Mouse (Mus musculus) neutrophil, adult 5-6 weeks (primary cell): ENCODE measurements around the gene Ammecr1. TPM values are rescaled to one million over a fixed set of nuclear protein-coding genes. Genes with fewer than 3 reads are reported as not detected.
A peak's percentile ranks its signal among the peaks of the same experiment; 100 is the strongest.

Source experiments
- ATAC-seq: fragments of 151-379, 151-347 bp; 2 replicates; pipeline ENCODE4 v1.8.0; 2017; ENCODE audit warnings: mild to moderate bottlenecking, moderate TSS enrichment; ENCODE audit not compliant: insufficient number of reproducible peaks, poor library complexity, low FRiP score, severe bottlenecking; ENCODE audit errors: extremely low read depth
- total RNA-seq: library from RNA; stranded (forward); fragments of 200-1000 nt; gene quantifications from 2 replicates; pipeline ENCODE4 v1.2.3, GENCODE M21; 2017

The Ammecr1 gene
- total RNA-seq: 4.3 and 4.4 TPM in 2 replicates

DNA sequence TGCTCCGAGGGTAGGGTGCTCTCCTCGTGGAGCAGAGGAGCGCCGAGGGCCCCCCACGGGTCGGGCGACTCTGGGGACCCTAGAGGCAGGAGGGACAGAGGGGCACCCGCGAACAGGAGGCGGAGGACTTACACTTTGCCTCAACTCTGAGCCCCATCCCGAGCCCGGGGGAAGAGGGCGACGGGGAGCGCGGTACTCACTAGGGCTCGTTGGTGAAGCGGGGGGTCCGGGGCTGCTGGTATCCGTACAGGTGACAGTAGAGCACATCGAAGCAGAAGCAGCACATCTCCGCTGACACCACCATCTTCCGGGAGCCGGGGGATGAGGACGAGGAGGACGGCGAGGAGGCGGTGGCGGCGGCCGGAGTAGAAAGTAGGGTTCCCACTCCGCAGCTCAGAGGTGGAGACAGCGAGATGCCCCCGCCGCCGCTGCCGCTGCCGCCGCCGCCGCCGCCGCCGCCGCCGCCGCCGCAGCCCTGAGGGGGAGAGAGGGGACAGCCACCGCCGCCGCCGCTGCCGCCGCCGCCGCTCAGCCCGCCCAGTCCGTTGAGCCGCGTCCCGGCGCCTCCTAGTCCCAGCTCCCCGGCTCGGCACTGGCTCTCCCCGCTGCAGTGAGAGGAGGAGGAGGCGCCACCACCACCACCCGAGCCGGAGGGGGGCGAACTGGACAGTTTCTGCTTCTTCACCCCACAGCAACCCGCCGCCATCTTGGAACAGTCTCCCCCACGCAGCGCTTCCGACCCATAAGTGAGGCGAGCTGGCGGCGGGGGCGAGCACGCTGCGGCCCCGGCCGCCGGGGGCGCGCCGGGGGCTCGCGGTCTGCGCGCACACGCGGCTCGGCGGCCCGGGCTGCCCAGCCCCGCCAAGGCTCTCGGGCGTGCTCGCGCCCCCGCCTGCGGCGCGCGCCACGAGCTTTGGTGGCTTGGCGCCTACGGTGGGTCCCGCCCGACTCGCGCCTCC is at the start of gene Ammecr1:
Ammecr1 (minus strand) TSS at position 721 of the 959 bp plus-strand sequence.
- ATAC-seq: peak; percentile 95

DNA sequence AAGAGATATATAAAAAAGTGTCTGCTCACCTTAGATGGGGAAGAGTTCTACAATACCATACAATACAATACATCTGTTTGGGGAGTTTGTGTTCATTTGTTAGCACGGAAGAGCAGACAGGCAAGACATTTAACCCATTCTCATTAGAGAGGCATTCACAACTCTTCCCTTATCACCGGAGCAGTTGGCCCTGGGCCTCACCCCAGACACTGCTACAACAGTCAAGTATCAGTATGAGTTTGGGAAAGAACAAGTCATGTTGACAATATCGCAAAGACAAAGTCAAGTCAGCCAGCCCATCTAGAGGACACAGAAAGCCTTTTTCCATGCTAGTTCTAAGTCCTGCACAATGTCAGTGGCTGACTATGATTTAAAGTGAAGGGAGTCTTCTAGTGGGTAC is 47.6 kb upstream of the Ammecr1 start:
- no peak for ATAC-seq

DNA sequence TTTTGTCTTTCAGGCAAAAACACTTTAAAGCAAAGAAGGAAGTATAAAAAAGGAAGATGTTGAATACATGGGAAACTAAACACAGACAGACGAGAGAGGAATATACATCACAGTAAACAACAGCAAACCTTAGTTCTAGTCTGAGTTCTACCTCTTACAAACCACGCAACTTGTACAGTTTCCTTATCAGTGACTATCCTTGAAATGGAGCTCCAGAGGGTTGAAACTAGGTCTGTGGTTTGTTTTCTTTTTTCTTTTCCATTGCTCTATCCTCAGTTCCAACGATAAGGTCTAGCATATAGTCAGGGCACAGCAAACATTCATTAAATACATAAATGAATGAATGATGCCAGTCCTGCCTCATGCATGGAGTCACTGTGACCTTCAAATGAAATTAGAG is 45.8 kb upstream of the Ammecr1 start:
- ATAC-seq: no peak

DNA sequence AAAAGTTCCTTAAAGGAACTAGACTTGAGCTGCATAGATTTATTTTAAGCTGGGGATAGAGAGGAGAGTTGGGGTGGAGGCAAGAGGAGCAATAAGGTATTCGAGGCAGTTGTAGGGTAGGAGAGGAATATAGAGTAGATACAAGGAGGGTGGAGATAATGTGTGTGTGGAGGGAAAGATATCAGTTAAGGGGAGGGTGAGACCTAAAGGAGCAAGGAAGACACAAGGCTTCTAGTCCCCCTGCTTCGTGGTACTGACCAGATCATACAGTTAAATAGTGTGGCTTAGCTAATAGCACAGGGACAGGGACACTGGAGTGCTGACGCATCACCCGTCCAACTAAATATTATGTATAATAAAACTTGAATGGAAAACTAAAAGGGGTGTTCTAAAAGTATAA is 45.3 kb upstream of the Ammecr1 start:
- no peak for ATAC-seq

DNA sequence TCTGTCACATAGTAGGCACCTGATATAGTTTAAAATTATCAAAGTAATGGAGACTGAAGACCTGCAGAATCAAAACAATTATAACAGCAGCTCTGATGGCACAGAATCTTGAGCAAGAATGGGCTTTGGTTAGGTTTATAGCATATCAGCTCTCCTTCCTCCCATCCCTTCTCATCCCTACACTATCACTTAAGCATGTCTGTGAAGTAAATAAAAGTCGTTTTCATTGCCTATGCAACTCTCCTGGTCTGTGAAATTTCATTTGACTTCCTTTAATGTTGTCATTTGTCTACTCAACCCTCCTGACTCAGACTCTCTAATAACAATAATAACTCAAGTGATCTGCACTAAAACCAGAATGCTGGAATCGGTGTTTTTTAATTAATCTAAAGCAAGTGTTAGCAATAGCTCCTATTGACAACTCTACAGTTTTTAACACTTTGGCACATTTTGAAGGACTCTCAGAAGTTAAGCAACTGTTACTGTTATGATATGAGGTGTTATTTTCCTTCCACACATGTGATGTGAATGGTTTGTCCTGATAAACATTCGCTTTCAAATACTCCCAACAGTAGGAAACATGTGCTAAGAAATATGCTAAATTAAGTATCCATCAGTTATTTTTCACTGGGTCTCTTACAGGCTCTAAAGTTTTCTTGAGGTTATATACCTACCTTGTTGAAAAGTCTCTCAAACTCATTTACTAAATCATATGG is 37.8 kb upstream of the Ammecr1 start:
- no peak for ATAC-seq

DNA sequence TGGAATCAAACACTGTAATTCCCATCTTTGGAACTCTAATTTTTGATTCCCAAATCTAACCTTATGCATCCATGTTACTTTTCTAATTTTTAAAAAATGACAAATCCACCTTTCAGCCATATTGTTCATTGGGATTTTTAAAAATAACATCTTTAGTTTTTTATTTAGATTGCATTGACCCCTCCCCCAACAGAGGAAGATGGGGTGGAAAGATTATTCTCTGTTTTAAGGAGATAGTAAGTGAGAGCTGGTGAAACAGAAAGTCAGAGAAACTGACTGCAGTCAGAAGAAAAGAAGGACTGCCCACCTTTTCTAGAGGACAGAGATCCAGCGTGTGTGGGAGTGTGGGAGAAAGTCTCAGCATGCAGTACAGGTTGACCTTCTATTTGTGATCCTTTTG is 30.7 kb upstream of the Ammecr1 start:
- no peak for ATAC-seq

DNA sequence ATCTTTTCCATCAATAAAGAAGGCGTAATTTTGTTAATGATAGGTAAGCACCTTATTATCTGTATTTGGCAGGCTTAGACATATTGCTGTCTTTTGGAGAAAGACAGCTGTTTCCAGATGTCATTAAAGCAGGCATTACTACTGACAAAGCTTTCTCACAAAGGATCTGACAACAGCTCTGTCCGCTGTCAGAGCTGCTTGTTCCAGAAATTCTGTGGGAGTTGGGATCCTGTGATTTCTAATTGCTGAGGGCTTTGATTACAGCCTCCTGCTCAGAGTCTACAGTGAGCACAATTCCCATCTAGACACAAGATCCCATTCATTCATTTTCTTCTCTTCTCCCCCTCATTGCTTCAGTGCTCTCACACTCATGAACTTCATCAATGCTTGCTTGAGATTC is 28.0 kb upstream of the Ammecr1 start:
- no peak for ATAC-seq

DNA sequence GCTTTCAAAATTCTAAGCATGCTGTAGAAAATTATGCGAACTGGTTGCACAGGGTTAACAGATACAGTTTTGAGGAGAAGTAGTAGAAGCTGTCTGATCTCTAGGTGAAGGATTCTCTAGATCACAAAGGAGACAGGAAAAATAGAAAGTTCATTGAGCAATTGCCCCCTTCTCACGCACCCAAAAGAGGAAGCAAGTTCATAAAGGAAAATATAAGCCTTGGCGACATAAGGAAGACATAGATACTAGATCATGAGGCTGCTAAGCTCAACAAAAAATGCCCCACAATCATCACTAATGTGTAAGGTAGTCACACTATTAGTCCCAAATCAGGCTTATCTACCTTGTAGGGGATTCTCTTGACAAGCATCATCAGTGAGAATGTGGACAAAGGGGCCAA is 17.6 kb upstream of the Ammecr1 start:
- ATAC-seq: no peak

DNA sequence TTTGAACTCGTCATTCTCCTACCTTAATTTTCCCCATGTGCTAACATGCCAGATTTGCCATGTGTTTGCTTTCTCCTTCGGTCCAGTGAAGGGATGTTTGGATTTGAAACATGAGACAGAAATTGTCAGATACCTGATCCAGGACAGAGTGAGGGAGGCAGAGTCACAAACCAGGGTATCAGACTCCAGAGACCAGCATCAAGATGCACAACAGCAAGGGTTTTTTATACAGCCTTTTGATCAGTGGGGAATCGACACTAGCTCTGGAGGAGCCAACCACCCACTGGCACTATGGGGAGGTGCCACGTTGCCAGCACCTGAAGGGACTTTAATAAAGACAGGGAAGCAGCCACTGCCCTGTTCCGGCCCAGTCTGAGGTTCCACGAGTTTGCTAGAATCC is 17.1 kb upstream of the Ammecr1 start:
- ATAC-seq: no peak

DNA sequence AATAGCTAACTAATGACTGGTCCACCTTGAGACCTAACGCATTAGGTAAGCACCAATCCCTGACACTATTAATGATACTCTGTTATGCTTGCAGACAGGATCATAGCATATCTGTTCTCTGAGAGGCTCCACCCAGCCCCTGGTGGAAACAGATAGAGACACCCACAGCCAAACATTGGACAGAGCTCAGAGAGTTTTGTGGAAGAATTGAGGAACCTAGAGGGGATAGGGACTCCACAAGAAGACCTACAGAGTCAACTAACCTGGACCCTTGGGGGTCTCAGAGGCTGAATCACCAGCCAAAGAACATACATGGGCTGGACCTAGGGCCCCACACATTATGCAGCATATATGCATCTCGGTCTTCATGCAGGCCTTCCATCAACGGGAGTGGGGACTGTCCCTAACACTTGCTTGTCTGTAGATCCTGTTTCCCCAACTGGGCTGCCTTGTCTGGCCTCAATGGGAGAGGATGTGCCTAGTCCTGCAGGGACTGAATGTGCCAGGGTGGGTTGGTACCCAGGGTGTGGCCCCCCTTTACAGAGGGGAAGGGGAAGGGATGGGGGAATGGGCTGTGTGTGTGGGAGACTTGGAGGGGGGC is 15.1 kb upstream of the Ammecr1 start:
- no peak for ATAC-seq

DNA sequence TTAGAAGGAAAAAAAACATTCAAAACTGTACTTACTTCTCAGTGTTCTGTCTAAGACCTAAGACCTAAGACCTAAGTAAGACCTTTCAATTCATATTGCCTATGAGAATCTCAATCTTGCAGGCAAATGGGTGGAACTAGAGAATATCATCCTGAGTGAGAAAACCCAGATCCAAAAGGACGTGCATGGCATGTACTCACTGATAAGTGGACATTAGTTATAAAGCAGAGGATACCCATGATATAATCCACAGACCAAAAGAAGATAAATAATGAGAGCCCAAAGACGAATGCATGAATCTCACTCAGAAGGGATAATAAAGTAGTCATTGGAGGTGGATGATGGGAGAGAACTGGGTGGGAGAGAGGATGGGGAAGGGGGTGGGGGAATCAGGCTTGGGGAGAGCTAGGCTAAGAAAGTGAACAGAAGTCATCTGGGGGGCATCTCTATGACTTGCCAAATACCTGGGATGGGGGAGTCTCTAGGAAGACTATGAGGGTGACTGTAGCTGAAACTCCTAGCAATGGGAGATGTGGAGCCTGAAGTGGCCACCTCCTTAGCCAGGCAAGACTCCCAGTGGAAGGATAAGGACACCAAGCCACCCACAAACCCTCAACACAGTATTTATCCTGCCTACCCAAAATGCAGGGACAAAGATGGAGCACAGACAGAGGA is 14.5 kb upstream of the Ammecr1 start:
- ATAC-seq: no peak

DNA sequence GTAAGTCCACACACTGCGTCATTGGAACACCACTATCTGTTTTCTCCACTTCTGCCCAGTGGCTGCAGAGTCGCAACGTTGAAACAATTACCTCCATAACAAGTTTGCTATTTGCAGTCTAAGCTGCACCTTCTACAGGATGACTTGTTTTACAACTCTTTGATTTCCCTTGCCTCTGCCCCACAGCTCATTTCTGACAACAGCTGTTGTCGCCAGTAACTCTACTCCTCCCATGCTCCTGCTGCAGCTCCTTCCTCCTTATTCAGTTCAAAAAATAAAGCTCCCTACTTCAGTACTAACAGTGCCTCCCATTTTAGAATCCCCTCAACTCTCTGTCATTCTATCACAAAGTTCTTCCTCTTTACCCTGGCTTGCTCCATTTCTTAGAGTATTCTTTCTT is 12.7 kb upstream of the Ammecr1 start:
- ATAC-seq: no peak

DNA sequence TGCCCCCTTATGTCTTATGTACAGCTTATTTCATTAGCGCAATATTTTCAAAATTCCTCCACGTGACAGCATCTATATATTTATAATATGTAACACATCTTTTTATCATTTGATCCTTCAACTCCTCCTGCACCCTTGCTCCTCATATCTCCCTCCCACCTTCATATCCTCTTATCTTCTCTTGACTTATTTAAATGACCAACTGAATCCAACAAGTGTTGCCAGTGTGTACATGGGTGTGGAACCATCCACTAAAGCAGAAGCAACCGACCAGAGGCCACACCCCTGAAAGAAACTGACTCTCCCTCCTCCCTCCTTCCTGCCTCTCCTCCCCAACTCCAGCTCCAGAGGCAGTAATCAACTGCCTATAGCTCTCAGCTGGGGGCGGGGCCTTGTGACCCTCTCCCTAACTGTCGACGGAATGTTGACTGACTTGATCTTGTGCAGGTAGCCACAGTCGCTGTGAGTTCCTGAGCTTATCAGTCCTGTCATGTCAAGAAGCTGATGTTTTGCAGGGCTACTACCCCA is 6.0 kb upstream of the Ammecr1 start:
- ATAC-seq: no peak

DNA sequence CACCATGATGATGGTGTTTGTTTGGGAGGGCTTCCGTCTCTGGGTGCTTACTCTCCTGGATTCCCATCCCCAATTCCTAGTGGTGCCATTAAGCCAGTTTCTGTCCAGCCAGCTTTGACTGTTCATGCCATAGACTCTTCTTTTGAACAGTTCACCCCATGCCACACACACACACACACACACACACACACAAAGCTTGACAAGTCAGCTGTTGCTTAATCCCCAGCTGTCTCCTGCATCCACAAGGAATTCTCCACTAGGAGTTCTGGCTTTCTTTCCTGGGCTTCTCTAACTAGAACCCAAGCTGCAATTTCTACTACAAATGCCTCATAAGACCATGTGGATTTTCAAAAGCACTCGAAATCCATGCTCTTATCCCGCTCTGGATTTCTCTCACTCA is 5.2 kb upstream of the Ammecr1 start:
- ATAC-seq: no peak

DNA sequence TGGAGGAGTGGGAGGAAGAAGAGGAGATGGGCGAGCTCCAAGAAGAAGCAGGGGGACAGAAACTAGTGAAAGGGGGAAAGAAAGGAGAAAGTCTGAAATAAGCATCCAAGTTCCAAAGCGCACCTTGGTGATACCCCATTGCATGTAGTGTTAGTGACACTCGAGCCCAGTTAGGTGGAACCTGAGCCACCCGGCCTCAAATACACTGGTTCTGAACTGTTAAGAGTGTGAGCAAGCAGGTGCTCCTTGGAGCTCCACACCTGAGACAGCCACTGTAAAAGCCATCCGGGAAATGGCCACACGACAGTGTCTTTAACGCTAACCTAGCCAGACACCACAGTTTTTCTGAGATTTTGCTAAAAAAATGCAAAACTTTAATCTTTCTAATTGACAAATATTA is 539 bp upstream of the Ammecr1 start:
- no peak for ATAC-seq

DNA sequence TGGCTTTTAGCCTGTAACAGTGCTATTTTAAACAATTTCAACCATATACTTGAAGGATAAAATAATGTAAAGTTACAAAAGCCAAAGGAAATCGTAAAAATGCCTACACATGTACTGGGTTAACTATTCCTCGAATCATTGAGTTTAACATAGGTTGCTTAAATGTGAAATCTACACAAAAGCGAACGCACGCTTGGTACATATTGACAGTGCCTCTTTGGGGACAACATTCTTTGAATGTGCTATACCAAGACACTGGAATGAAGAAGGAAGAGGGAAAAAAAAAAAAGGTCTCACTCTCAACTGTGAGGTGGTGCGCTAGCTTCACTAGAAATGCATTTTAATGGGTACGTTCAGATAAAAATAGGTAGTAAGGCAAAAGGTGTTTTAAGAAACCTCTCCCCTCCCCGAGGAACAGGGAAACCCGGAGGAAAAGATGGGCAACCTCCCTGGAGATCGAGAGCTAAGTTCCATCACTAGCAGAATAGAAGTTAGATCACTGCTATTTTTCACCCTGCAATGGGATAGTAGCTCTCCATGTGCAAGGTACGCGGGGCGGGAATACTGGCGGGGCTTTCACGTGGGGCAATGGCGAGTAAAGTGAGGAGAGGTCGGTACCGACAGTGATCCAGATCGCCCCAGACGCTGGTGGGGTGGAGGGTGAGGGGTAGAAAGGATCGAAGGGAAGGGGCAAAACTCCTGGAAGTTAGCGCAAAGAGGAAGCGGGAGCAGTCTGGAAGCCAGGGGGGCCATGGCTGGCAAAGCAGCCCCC is 1.1 kb downstream of the Ammecr1 start:
- ATAC-seq: no peak

DNA sequence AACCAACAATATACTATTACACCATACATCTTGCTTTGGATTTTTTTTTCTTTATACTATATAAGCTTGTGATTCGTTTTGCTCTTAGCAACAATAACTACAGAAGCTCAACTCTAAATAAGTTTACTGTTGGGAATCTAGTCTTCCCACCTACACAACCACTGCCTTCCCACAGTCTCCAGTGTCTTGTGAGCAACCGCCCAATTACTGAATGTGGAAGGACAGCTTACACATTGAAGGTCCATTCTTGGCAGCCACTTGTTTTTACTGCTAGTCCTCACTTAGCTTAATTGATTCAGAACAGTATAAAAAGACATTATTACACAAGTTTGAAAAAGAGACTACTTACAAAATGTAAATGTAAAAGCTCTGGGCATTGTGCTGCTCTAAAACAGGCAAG is 6.1 kb downstream of the Ammecr1 start:
- no peak for ATAC-seq

DNA sequence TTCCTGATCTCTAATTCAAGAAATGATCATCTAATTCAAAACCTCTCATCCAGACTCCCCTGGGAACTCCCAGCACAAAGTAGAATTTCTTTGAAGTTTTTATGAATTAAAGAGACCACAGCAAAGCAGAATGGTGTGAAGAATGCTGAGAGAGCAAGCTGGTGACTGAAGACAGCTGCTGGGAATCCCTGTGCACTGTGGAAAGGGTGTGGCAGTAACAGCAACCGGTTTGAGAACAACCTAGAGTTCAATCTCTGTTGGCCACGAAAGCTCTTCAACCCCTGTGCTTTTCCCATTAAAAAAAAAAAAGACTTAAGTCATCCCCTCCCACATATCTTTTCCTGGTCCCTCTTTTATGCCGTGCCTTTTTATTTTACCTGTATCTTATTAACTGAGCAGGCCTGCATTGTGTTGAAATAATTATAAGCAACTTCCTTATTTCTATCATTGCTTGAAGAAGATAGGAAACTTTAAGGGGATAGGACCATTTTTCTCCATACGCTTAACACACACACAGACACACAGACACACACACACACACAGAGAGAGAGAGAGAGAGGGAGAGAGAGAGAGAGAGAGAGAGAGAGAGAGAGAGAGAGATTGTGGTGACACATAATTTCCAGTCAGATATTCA is 6.7 kb downstream of the Ammecr1 start:
- ATAC-seq: no peak
